Mouse (Mus musculus) liver (tissue): ENCODE measurements around the gene Kmt2b.

Experiments
- DNase-seq: peaks from one replicate; pipeline ENCODE4 v3.0.0-alpha.2; 2020; ENCODE audit warnings: mixed read lengths

Kmt2b gene

DNA sequence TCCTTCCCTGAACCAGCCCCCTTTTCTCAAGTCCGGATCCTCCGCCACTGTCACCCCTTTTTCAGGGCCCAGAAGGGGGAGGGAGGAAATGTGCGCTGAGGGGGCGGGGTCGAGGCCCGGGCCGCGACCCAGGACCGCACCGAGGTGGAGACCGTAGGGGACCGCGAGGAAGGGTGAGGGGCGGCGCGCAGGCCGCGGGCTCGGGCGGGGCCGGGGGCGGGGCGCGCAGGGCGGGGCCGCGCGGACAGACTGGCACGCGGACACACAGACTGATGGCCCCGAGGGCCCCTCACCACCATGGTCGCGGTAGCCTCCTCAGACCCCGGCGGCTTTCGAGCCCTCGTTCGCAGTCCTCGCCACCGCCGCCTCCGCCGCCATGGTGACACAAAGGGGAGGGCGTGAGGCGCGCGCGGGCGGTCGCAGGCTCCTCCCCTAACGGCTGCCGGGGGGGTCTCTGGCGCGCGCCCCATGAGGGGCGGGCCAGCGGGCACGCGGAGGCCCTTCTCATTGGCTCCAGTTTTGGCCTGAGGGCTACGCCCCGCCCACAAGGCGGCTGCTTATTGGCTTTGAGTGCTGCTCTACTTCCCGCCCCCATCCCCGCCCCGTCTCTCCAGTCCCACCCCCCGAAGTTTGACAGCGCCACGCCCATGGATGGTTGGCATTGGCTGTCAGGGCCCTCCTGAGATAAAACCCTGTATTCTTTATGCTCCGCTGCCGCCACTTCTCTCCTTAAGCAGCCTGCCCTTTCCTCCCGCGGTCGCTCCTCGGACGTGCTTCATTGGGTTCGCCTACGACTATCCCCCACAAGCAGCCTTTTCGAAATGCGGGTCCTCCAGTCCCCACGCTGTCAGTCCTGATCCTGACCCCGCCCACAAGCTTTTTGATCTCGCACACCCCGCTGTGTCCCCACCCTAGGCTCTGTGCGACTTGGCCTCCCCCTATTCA is 53.6 kb downstream of the Kmt2b start, which contains the start of gene Arhgap33:
TSS of gene Arhgap33 (minus strand) at position 428 of the 945 bp plus-strand sequence.
- peak; percentile 99 for DNase-seq

DNA sequence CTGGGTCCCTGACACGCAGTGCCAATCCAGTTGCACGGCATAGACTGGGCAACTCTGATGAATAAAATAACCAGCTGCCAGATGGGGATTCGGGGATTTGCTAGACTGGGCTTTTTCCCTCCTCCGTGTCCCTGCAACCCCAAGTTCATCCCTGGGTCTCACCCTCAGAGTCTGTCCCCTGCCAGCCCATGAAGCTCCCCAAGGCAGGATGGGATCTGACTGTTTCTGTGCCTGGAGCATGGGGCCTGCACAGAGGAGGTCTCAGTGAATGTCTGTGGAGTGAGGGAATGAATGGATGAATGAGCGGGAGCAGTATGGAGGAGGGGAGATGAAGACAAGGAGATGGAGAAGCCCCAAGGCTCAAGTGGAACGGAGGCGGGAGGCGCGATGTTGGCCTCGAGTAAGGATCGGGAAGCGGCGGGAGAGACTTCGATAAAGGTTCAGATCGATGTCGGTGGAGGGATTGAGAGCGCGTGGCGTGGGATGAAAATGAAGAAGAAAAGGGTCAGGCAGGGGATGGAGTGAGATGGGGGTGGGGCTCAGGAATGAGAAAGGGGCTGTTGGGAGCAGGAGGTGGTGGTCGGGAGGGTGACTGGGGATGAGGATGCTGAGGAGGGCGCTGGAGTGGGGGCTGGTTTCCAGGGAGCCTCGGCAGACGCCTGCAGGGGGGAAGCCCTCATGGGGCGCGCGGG is 54.4 kb downstream of the Kmt2b start:
- DNase-seq = no peak

DNA sequence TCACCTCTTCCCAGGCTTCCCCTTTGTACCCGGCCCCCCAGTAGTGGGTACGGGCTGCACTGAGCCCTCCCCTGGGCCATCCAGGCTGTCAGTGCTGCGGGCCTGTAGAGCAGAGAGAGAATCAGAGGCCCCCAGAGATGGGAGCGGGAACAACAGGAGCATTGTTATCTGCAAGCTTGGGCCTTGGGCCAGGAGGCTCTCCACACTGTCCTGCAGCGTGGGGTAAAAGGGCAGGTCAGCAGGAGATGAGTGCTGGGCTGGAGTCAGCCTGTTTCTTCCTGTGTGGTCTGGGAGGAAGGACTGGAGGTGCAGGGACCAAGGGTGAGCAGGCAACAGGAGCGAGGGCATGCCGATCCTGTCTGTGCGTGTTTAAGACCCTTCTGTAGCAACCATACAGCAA is 55.6 kb downstream of the Kmt2b start:
- no peak for DNase-seq

DNA sequence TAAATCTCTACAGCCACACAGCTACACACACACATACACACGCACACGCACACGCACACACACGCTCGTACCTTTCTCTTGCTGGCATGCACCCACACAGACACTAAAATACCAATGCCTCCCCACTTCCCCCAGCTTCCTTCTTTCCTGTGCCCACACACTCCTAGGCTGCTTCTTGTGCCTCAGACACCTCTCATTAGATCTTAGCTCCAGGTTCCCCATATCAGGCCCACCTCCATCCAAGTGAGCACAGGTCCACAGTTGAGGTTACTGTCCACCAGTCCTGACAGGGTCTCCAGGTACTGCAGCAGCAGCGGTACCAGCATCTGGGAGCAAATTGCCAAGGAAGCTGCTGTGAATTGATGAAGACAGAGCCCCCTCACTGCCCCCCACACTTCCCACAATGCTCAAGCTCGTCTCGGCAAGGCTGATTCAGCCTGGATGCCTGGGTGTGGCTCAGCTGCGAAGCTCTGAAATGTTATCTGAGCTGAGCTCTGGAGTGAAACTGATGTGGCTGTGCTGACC is 57.2 kb downstream of the Kmt2b start:
- DNase-seq = no peak

DNA sequence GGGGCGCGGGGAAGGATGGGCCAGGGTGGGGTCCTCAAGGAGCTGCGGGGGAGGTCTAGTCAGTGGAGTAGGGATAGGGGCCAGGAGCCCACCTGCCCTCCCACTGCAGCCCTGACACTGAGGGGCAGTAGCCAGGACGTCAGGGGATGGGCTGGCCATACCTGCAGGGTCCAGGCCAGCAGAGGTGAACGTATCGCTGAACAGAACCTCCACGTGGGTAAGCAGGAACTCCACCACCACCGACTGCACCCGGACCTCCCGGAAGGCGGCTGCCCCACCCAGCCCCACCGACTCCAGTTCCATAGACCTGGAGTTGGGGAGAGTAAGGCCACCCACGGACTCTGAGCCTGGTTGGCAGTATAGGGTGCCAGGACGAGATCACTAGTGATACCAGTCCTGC is 61.5 kb downstream of the Kmt2b start:
- DNase-seq = no peak

GRCm38 (mm10) chr7:30526399-30526798 is 62.1 kb downstream of the Kmt2b start:
- DNase-seq = no peak

DNA sequence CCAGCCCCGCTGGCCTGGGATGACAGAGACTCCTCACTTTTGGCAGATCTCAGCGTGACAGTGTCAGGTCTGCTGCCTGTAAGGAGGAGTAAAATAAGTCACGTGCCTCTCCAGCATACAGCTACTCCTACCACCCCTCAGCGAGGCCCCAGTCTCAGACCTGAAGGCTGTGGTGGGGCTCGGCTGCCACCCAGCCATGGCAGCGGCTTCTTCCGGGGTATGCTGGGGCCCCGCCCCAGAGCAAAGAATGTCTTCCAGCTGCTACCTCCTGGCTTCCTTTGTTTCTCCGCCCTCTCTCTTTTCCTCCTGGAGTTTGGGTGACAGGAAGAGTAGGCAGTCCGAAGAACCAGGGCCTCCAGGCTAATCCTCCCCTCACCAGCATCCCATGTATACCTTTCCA is 62.6 kb downstream of the Kmt2b start:
- no peak for DNase-seq

- DNase-seq = no peak
Observed at GRCm38 (mm10) chr7:30524487-30524886, 64.0 kb downstream of the Kmt2b start.

DNA sequence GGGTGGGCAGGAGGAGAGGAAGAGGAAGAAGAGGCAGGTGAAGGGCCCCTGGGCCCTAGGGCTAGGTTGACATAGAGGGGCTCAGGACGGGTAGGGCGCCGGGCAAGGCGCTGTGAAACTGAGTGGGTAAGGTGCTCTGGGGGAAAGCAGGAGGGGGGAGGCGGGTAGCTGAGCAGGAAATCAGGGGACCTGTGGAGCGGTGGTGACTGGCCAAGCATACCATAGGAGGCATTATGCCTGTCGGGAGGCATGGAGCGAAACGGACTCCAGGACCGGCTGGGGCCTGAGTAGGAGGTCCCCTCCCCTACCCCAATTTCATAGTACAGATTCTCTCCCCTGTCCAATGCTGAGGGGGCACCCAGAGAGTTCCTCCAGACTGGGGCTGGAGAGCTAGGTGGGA is 65.7 kb downstream of the Kmt2b start:
- no peak for DNase-seq

- DNase-seq = no peak
Observed at GRCm38 (mm10) chr7:30520856-30521255, 67.7 kb downstream of the Kmt2b start.

- no peak for DNase-seq
Observed at GRCm38 (mm10) chr7:30520396-30520795, 68.1 kb downstream of the Kmt2b start.
